Mouse (Mus musculus) heart, adult 11 months (tissue): Measurements from ENCODE around the gene Iah1.
A peak's percentile ranks its signal among the peaks of the same experiment; 100 is the strongest.

Experiments
- DNase-seq: peaks from one replicate; pipeline ENCODE4 v3.0.0; 2022

Iah1 gene

DNA sequence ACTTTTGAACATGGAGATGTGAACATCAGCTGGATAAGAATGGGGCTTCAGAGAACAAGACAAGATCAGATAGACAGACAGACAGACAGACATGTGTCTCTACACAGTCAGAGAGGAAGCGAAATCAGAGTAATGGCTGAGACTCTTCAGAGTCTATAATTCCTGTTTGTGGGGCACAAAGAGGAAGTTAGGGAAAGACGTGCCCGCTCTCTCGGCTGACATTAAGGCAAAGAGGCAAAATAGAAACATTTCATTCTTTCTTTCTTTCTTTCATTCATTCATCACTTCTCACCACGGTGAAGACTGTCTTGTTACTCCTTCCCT lies 52.9 kb downstream of the Iah1 start:
- no peak for DNase-seq

DNA sequence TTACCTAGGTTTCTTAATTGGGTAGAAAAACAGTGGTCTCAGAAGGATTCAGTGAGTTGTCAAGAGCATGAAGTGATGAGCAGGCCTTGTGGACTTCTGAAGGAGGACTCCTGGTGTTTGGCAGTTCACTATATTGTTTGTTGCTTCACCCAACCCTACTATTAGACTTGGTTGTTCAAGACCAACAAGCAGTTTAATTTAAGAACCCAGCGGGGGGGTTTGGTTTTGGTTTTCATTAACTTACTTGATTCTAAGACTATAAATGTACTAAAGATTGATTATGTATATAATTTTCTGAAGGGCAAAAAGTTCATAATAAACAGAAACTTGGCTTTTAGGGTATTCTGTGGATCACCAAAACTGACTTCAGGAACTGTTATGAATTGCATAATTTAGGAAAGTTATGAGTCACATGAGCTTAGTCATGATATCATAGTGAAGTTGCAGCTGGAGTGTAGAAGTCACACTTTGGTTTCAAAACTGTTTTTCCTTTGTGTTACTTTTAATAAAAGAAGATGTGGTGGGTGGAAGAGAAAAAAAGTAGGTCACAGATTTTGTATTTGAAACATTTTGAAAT lies 53.9 kb downstream of the Iah1 start:
- peak; percentile 61 for DNase-seq

DNA sequence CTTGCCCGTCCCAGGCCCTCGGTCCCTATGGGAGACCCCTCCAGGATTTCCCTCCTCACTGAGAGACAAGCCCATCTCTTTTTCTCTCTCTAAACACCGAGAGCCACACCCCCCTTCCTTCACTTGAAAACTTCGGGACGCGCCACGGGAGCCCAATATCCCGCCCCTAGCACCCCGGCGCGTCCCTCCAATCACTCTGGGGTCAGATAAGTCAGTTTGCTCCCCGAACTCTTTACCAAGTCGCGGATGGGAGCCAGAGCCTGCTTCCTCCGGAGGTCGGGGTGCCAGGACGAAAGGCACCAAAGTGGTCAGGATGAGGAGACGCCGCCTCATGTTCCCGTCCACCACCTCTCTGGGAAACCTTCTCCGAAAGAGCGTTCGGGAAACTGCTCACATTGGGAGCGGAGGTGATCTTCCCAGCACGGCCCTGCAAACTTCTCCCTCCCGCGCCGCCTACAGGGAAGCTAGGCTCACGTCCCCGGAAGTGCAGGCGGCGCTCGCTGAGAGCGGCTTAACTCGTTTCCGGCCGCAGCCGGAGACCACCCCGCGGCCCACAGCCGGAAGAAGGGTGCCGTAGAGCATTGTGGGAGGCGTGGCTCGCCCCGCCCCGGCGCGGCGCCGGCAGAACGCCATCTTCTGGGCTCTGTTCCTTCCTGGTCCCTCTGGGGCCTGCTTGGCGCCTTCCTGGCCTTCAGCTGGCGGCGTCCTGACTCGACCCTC lies 57.1 kb downstream of the Iah1 start, which contains the start of gene Adam17:
TSS of gene Adam17 (minus strand) at position 533 of the 720 bp plus-strand sequence.
- DNase-seq: peak; percentile 100
